In the genomic region with DNA sequence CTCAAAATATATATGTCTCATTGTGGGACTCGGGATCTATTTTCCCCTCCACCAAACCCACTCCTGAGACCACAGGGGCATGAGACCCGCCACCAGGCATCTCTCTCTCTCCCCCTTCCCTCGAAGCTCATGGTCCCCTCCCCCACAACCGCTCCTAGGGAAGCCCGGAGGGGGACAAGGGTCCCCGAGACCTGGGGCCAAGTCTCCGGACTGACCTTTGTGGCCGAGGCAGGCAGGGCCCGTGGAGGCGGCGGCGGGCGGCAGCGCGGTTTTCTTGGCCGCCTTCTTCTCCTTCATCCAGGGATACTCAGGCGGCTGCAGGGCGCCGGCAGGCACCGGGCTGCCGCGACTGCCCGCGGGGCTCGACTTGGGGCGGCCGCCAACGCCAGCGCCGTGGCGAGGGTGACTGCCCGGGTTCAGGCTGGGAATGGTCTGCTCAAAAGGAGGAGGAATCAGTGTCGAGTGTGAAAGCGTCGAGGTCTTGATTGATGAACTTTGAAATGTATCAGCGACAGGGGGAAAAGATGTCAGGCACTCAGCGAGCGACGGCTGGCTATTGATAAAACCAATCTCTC, we compare ENCODE assay signal across 8 mouse cellular contexts. TPM values are rescaled to one million over a fixed set of nuclear protein-coding genes. Genes with fewer than 3 reads are reported as not detected.
A peak's percentile ranks its signal among the peaks of the same experiment; 100 is the strongest.
DNase-seq lines count a peak whose midpoint lies in the region; ATAC-seq and TF ChIP-seq lines count a peak whose summit lies in the region.

No protein-coding gene starts in this region.

- peak overlapping the region; percentile 91 for H3K9ac ChIP-seq in lung, embryonic 14.5 days
- peak overlapping the region; percentile 65 for H3K9ac ChIP-seq in embryonic facial prominence, embryonic 14.5 days (ENCODE audit: low read depth, low read length)

- TF ChIP-seq CTCF in lung, embryonic 14.5 days (IDR thresholded peaks at IDR 0.05; ENCODE audit: low read depth), result no peak
- TF ChIP-seq CTCF in small intestine, adult 2 months (IDR thresholded peaks at IDR 0.05; ENCODE audit: extremely low read depth, insufficient read length, insufficient replicate concordance, low read depth, low read length), result no peak

- peak overlapping the region; percentile 79 for H3K4me2 ChIP-seq in lung, embryonic 14.5 days
- peak overlapping the region; percentile 99; the same call in 1 of the 2 replicates for H3K4me2 ChIP-seq in embryonic facial prominence, embryonic 14.5 days (ENCODE audit: low read depth, low read length)

- ATAC-seq in lung, embryonic 14.5 days (ENCODE audit: insufficient read depth), result peak; percentile 28
- no peak for ATAC-seq in embryonic facial prominence, embryonic 14.5 days (ENCODE audit: low read depth)

- peaks cover 19% of the 10 kb centered on the region for H3K27me3 ChIP-seq in lung, embryonic 14.5 days (ENCODE audit: insufficient read depth, low read length)
- H3K27me3 ChIP-seq in embryonic facial prominence, embryonic 14.5 days (replicated peaks; ENCODE audit: control insufficient read depth, insufficient read depth, low read length), result peaks cover 94% of the 10 kb centered on the region
- H3K27me3 ChIP-seq in small intestine, adult 2 months (ENCODE audit: control insufficient read depth, insufficient read depth, low read length), result peaks cover 33% of the 10 kb centered on the region

- no peaks in the 10 kb centered on the region; the same call in 1 of the 2 replicates for H3K36me3 ChIP-seq in lung, embryonic 14.5 days (ENCODE audit: insufficient read depth)
- H3K36me3 ChIP-seq in embryonic facial prominence, embryonic 14.5 days (ENCODE audit: control insufficient read depth, insufficient read depth, low read length), result no peaks in the 10 kb centered on the region
- H3K36me3 ChIP-seq in small intestine, adult 2 months (ENCODE audit: control insufficient read depth, insufficient read depth, low read length), result no peaks in the 10 kb centered on the region

- DNase-seq in lung, embryonic 14.5 days, result no peak
- DNase-seq in lung, postnatal 36 days, result no peak
- no peak for DNase-seq in embryonic facial prominence, embryonic 14.5 days (ENCODE audit: low spot score)
- DNase-seq in kidney, postnatal 4 days, result peak; percentile 61 to 71
- DNase-seq in layer of hippocampus, adult 9-11 months, result no peak
- no peak for DNase-seq in right cerebral cortex, adult 18-20 months
- no peak for DNase-seq in thymus, postnatal 4 days

- TF ChIP-seq POLR2A in small intestine, adult 2 months (IDR thresholded peaks at IDR 0.05; ENCODE audit: low read depth, low read length), result no peak

- WGBS in lung, embryonic 14.5 days, result under 1% methylated on average over 39 of the region's 39 CpGs
- WGBS in embryonic facial prominence, embryonic 14.5 days, result under 1% methylated on average over 26 of the region's 39 CpGs
- 13% methylated on average over 39 of the region's 39 CpGs for WGBS in small intestine, adult 2 months

- 0 out of 2 replicates have a peak, but pooled peaks cover 3% of the 10 kb centered on the region for H3K4me1 ChIP-seq in lung, embryonic 14.5 days (ENCODE audit: insufficient read depth)
- no peaks in the 10 kb centered on the region for H3K4me1 ChIP-seq in embryonic facial prominence, embryonic 14.5 days (ENCODE audit: control insufficient read depth, insufficient read depth, low read length)
- H3K4me1 ChIP-seq in small intestine, adult 2 months (ENCODE audit: control insufficient read depth, insufficient read depth, insufficient read length, low read length), result peaks cover 5% of the 10 kb centered on the region

- H3K27ac ChIP-seq in lung, embryonic 14.5 days (ENCODE audit: low read depth), result peak overlapping the region; percentile 98
- peak overlapping the region; percentile 83; the same call in 1 of the 2 replicates for H3K27ac ChIP-seq in embryonic facial prominence, embryonic 14.5 days (replicated peaks; ENCODE audit: low read depth, low read length)
- peak overlapping the region; percentile 61 for H3K27ac ChIP-seq in small intestine, adult 2 months (ENCODE audit: insufficient read depth, low read depth, low read length)

- H3K4me3 ChIP-seq in lung, embryonic 14.5 days (ENCODE audit: low read depth, low read length), result peak overlapping the region; percentile 71
- peak overlapping the region; percentile 36 for H3K4me3 ChIP-seq in embryonic facial prominence, embryonic 14.5 days (ENCODE audit: low read depth, low read length)
- peak overlapping the region; percentile 51 for H3K4me3 ChIP-seq in small intestine, adult 2 months (ENCODE audit: low read depth, low read length)

- no peaks in the 10 kb centered on the region for H3K9me3 ChIP-seq in lung, embryonic 14.5 days (ENCODE audit: low read depth, low read length)
- H3K9me3 ChIP-seq in embryonic facial prominence, embryonic 14.5 days (ENCODE audit: control insufficient read depth, low read length), result no peaks in the 10 kb centered on the region

RNA-seq across cellular contexts. Expression of a gene that starts 0.5 kb away (rescaled TPM):
- 14.4 and 15.2 TPM in 2 replicates for polyA plus RNA-seq in lung, embryonic 14.5 days (2014; fragmentation: Nextera tagmentation; extraction: Ambion mirVana)
- polyA plus RNA-seq in embryonic facial prominence, embryonic 14.5 days (2014; fragmentation: Nextera tagmentation; extraction: Ambion mirVana), result 7.2 and 11.1 TPM in 2 replicates
- polyA plus RNA-seq in small intestine, adult 2 months (2012; rRNA removed), result 0.83 and 1.0 TPM in 2 replicates

RNA-seq across cellular contexts. Expression of a gene that starts 6.0 kb away (rescaled TPM):
- 1.8 and 1.9 TPM in 2 replicates for polyA plus RNA-seq in lung, embryonic 14.5 days (2014; fragmentation: Nextera tagmentation; extraction: Ambion mirVana)
- polyA plus RNA-seq in embryonic facial prominence, embryonic 14.5 days (2014; fragmentation: Nextera tagmentation; extraction: Ambion mirVana), result 1.4 and 1.7 TPM in 2 replicates
- 0.11 and 0.28 TPM in 2 replicates for polyA plus RNA-seq in small intestine, adult 2 months (2012; rRNA removed)

RNA-seq across cellular contexts. Expression of a gene that starts 13.2 kb away (rescaled TPM):
- 2.3 and 2.6 TPM in 2 replicates for polyA plus RNA-seq in lung, embryonic 14.5 days (2014; fragmentation: Nextera tagmentation; extraction: Ambion mirVana)
- 0.10 and 0.46 TPM in 2 replicates for polyA plus RNA-seq in embryonic facial prominence, embryonic 14.5 days (2014; fragmentation: Nextera tagmentation; extraction: Ambion mirVana)
- polyA plus RNA-seq in small intestine, adult 2 months (2012; rRNA removed), result 0.10 TPM in 1 of 2 replicates, not detected in the other

RNA-seq across cellular contexts. Expression of a gene that starts 27.4 kb away (rescaled TPM):
- polyA plus RNA-seq in lung, embryonic 14.5 days (2014; fragmentation: Nextera tagmentation; extraction: Ambion mirVana), result 7.0 and 7.7 TPM in 2 replicates
- 1.1 and 1.6 TPM in 2 replicates for polyA plus RNA-seq in embryonic facial prominence, embryonic 14.5 days (2014; fragmentation: Nextera tagmentation; extraction: Ambion mirVana)
- polyA plus RNA-seq in small intestine, adult 2 months (2012; rRNA removed), result 2.3 and 2.4 TPM in 2 replicates

RNA-seq across cellular contexts. Expression of a gene that starts 40.2 kb away (rescaled TPM):
- 58.3 and 58.5 TPM in 2 replicates for polyA plus RNA-seq in lung, embryonic 14.5 days (2014; fragmentation: Nextera tagmentation; extraction: Ambion mirVana)
- 2.4 and 3.3 TPM in 2 replicates for polyA plus RNA-seq in embryonic facial prominence, embryonic 14.5 days (2014; fragmentation: Nextera tagmentation; extraction: Ambion mirVana)
- 3.5 and 4.7 TPM in 2 replicates for polyA plus RNA-seq in small intestine, adult 2 months (2012; rRNA removed)

Comparison
In these comparisons a context has a peak if more than half of its experiments do, and no peak if none do; other contexts are left out.
1. DNase-seq: peak in kidney, postnatal 4 days (2 of 2); none in lung, embryonic 14.5 days (single experiment), lung, postnatal 36 days (single experiment), embryonic facial prominence, embryonic 14.5 days (single experiment), layer of hippocampus, adult 9-11 months (single experiment), right cerebral cortex, adult 18-20 months (single experiment) and thymus, postnatal 4 days (single experiment).
2. Peak in every context shown above with its lines, with median percentiles within 50 percentile points of each other: H3K27ac ChIP-seq and H3K4me3 ChIP-seq.